Comparison of ENCODE assay signal across 20 mouse cellular contexts in the genomic region with DNA sequence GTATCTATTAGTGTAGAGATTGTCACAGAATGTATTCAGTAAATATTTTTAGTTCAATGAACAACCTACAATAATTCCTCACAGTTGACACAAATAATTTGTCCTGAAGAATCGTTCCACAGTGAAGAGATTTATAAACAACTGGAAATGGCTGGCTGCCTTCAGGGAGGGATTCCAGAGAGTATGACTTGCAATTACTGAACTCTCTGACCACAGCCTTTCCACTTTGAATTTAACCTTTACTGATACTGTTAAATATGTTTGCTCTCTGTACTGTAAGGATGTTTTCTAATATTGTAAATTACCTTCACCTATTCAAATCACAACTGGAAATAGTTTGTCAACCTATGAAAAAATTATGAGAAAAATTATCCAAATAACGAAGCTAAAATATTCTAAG.
A peak's percentile ranks its signal among the peaks of the same experiment; 100 is the strongest.
DNase-seq lines count a peak whose midpoint lies in the region; ATAC-seq and TF ChIP-seq lines count a peak whose summit lies in the region.
"Had no signal": no experiment of that assay in that cellular context is flagged by ENCODE, and none has a peak within 500 bp of the region (broad histone marks: within the 10 kb centered on the region; RNA-seq: fewer than 3 reads in every experiment).

No protein-coding gene starts in this region.

- H3K9me3 ChIP-seq in heart, embryonic 12.5 days (replicated peaks): no peaks in the 10 kb centered on the region
- no peaks in the 10 kb centered on the region for H3K9me3 ChIP-seq in lung, embryonic 14.5 days (ENCODE audit: low read depth, low read length)
- H3K9me3 ChIP-seq: embryonic facial prominence, embryonic 13.5 days; kidney, embryonic 15.5 days; lung, embryonic 15.5 days; neural tube, embryonic 13.5 days had no signal

- no peak overlapping the region for H3K4me3 ChIP-seq in heart, embryonic 12.5 days
- no peak overlapping the region for H3K4me3 ChIP-seq in lung, embryonic 14.5 days (ENCODE audit: low read depth, low read length)
- H3K4me3 ChIP-seq in lung, adult 2 months (replicated peaks; ENCODE audit: extremely low read depth, low read depth, low read length): no peak overlapping the region
- H3K4me3 ChIP-seq: embryonic facial prominence, embryonic 13.5 days; kidney, embryonic 15.5 days; layer of hippocampus, adult 2 months; lung, embryonic 15.5 days; neural tube, embryonic 13.5 days had no signal

- no peak overlapping the region for H3K27ac ChIP-seq in heart, embryonic 12.5 days (ENCODE audit: poor library complexity, severe bottlenecking)
- no peak overlapping the region for H3K27ac ChIP-seq in lung, embryonic 14.5 days (ENCODE audit: low read depth)
- H3K27ac ChIP-seq: embryonic facial prominence, embryonic 13.5 days; hindbrain, postnatal 0 days; kidney, embryonic 15.5 days; layer of hippocampus, adult 2 months; lung, embryonic 15.5 days; neural tube, embryonic 13.5 days had no signal

- H3K27me3 ChIP-seq in heart, embryonic 12.5 days (replicated peaks): no peaks in the 10 kb centered on the region
- no peaks in the 10 kb centered on the region for H3K27me3 ChIP-seq in lung, embryonic 14.5 days (ENCODE audit: insufficient read depth, low read length)
- H3K27me3 ChIP-seq in Patski: peaks cover 6% of the 10 kb centered on the region
- H3K27me3 ChIP-seq: embryonic facial prominence, embryonic 13.5 days; kidney, embryonic 15.5 days; lung, embryonic 15.5 days; neural tube, embryonic 13.5 days had no signal

- DNase-seq in heart, adult 18-20 months: peak; percentile 54 to 65
- peak; percentile 58 for DNase-seq in lung, embryonic 14.5 days
- DNase-seq in lung, adult 2 months: no peak
- no peak for DNase-seq in Patski (ENCODE audit: low read depth, low spot score)
- DNase-seq in heart, postnatal 14 days: peak; percentile 2 to 21
- no peak for DNase-seq in T-cell, adult 2 months (ENCODE audit: low spot score)
- DNase-seq in cerebellum, adult 11-12 months: no peak
- DNase-seq: cerebellum, adult 8-10 months; forebrain, postnatal 0 days; liver; right cerebral cortex, postnatal 14 days; thymus, postnatal 36 days had no signal

- in situ Hi-C loops in Patski (cut with MboI; ENCODE audit: low pct_unique_long_range_greater_than_20kb): no loop called here

- CTCF ChIA-PET in Patski (lab: Charles Lee): no interaction called here

- ATAC-seq in heart, embryonic 12.5 days (ENCODE audit: insufficient number of reproducible peaks, low FRiP score): no peak
- no peak for ATAC-seq in lung, embryonic 14.5 days (ENCODE audit: insufficient read depth)
- peak; percentile 57 for ATAC-seq in Patski
- ATAC-seq: activated CD4-positive, CD25-positive, alpha-beta regulatory T cell, adult 4 months; forebrain, postnatal 0 days; hindbrain, postnatal 0 days had no signal

- WGBS in heart, embryonic 12.5 days: 74% methylated on average over 2 of the region's 2 CpGs
- 26% methylated on average over 2 of the region's 2 CpGs for WGBS in lung, embryonic 14.5 days
- WGBS in lung, adult 2 months: 28% methylated on average over 2 of the region's 2 CpGs

- H3K4me1 ChIP-seq in heart, embryonic 12.5 days (replicated peaks): no peaks in the 10 kb centered on the region
- no peaks in the 10 kb centered on the region for H3K4me1 ChIP-seq in lung, embryonic 14.5 days (ENCODE audit: insufficient read depth)
- H3K4me1 ChIP-seq in lung, adult 2 months (ENCODE audit: control insufficient read depth, insufficient read depth, low read length): no peaks in the 10 kb centered on the region
- H3K4me1 ChIP-seq: embryonic facial prominence, embryonic 13.5 days; kidney, embryonic 15.5 days; neural tube, embryonic 13.5 days had no signal

- H3K4me2 ChIP-seq in heart, embryonic 12.5 days: no peak overlapping the region
- no peak overlapping the region for H3K4me2 ChIP-seq in lung, embryonic 14.5 days
- H3K4me2 ChIP-seq: embryonic facial prominence, embryonic 13.5 days; kidney, embryonic 15.5 days; lung, embryonic 15.5 days; neural tube, embryonic 13.5 days had no signal

- TF ChIP-seq POLR2A in lung, adult 2 months (IDR thresholded peaks at IDR 0.05; ENCODE audit: borderline replicate concordance, extremely low read depth, low read depth, low read length): no peak

- no peak for TF ChIP-seq CTCF in lung, embryonic 14.5 days (IDR thresholded peaks at IDR 0.05; ENCODE audit: low read depth)
- no peak for TF ChIP-seq CTCF in lung, adult 2 months (IDR thresholded peaks at IDR 0.05; ENCODE audit: insufficient read depth, low read length)
- no peak for TF ChIP-seq CTCF in Patski (IDR thresholded peaks at IDR 0.05)

- POLR2A ChIA-PET in Patski (lab: Charles Lee): no interaction called here

- no peaks in the 10 kb centered on the region for H3K36me3 ChIP-seq in heart, embryonic 12.5 days
- no peaks in the 10 kb centered on the region for H3K36me3 ChIP-seq in lung, embryonic 14.5 days (ENCODE audit: insufficient read depth)
- H3K36me3 ChIP-seq: embryonic facial prominence, embryonic 13.5 days; kidney, embryonic 15.5 days; lung, embryonic 15.5 days; neural tube, embryonic 13.5 days had no signal

- intact Hi-C loops in heart, postnatal 14 days (cut with DNase I): no loop called here

- no peak overlapping the region for H3K9ac ChIP-seq in heart, embryonic 12.5 days
- no peak overlapping the region for H3K9ac ChIP-seq in lung, embryonic 14.5 days
- H3K9ac ChIP-seq: embryonic facial prominence, embryonic 13.5 days; forebrain, postnatal 0 days; kidney, embryonic 15.5 days; lung, embryonic 15.5 days; neural tube, embryonic 13.5 days had no signal

Comparison
In these comparisons a context has a peak if more than half of its experiments do, and no peak if none do; other contexts are left out.
1. DNase-seq: peak in heart, adult 18-20 months (2 of 2), lung, embryonic 14.5 days (single experiment) and heart, postnatal 14 days (2 of 2); none in lung, adult 2 months (single experiment), Patski (single experiment), T-cell, adult 2 months (single experiment) and cerebellum, adult 11-12 months (single experiment).